Comparison of ENCODE assay signal across 23 mouse cellular contexts in genomic region chr2:128680661-128681060, GRCm38 (mm10). TPM values are rescaled to one million over a fixed set of nuclear protein-coding genes. Genes with fewer than 3 reads are reported as not detected.
DNase-seq lines count a peak whose midpoint lies in the region.
"Had no signal": no experiment of that assay in that cellular context is flagged by ENCODE, and none has a peak within 500 bp of the region (broad histone marks: within the 10 kb centered on the region; RNA-seq: fewer than 3 reads in every experiment).

No protein-coding gene starts in this region.

- H3K27me3 ChIP-seq in limb, embryonic 10.5 days (ENCODE audit: low read depth, poor library complexity, severe bottlenecking): no peaks in the 10 kb centered on the region
- H3K27me3 ChIP-seq: embryonic facial prominence, embryonic 12.5 days; heart, embryonic 12.5 days; limb, embryonic 13.5 days; liver, embryonic 13.5 days; megakaryocyte, embryonic 14.5 days; midbrain, embryonic 13.5 days; Patski had no signal

- no peaks in the 10 kb centered on the region for H3K9me3 ChIP-seq in limb, embryonic 10.5 days (replicated peaks)
- H3K9me3 ChIP-seq: embryonic facial prominence, embryonic 12.5 days; G1E; heart, embryonic 12.5 days; limb, embryonic 13.5 days; liver, embryonic 13.5 days; megakaryocyte, embryonic 14.5 days; midbrain, embryonic 13.5 days had no signal

- peaks cover 100% of the 10 kb centered on the region for H3K36me3 ChIP-seq in limb, embryonic 10.5 days

- H3K4me3 ChIP-seq in limb, embryonic 10.5 days: no peak overlapping the region
- H3K4me3 ChIP-seq: embryonic facial prominence, embryonic 12.5 days; heart, embryonic 12.5 days; limb, embryonic 13.5 days; liver, embryonic 13.5 days; megakaryocyte, embryonic 14.5 days; midbrain, embryonic 13.5 days had no signal

- peak; percentile 8 for DNase-seq in adrenal gland, postnatal 10 days
- no peak for DNase-seq in adrenal gland, postnatal 4 days (ENCODE audit: low spot score in 2 of 2)
- DNase-seq in kidney, postnatal 10 days: peak; percentile 29
- no peak for DNase-seq in kidney, adult 8-10 months
- DNase-seq in lung, postnatal 10 days: peak; percentile 73
- DNase-seq in testis, postnatal 10 days (ENCODE audit: low spot score): peak; percentile 51
- no peak for DNase-seq in natural killer cell, adult 2 months (ENCODE audit: low spot score in 2 of 2)
- no peak for DNase-seq in limb, embryonic 10.5 days (ENCODE audit: low spot score)
- DNase-seq: adrenal gland, postnatal 14 days; cerebellum, adult 11-12 months; cerebellum, adult 9-11 months; embryo, embryonic 11 days; kidney, adult 9 months; kidney, postnatal 14 days; liver, embryonic 13.5 days; thymus, postnatal 14 days had no signal

- peaks cover 4% of the 10 kb centered on the region for H3K4me1 ChIP-seq in limb, embryonic 10.5 days

- 86% methylated on average over 4 of the region's 4 CpGs for WGBS in limb, embryonic 10.5 days

- no peak overlapping the region for H3K27ac ChIP-seq in limb, embryonic 10.5 days
- H3K27ac ChIP-seq: embryonic facial prominence, embryonic 12.5 days; limb, embryonic 13.5 days; liver, embryonic 13.5 days; midbrain, embryonic 13.5 days had no signal

RNA-seq across cellular contexts. Expression of gene Anapc1, which starts 6.5 kb away (rescaled TPM):
- total RNA-seq in adrenal gland, postnatal 10 days (2021): 10 to 100 TPM; 60.5 to 85.7 TPM
- 100 to 1,000 TPM in 1 of 2 experiments, 10 to 100 TPM in 1; 96.7 to 103 TPM for total RNA-seq in adrenal gland, postnatal 4 days (2021)
- polyA plus RNA-seq in limb, embryonic 10.5 days (2016; fragmentation: Nextera tagmentation; extraction: Ambion mirVana): 85.7 and 96.3 TPM in 2 replicates

RNA-seq across cellular contexts. Expression of gene Mertk, which starts 18.1 kb away (rescaled TPM):
- total RNA-seq in adrenal gland, postnatal 10 days (2021): 10 to 100 TPM in 1 of 2 experiments, 1 to 10 TPM in 1; 10.0 to 12.9 TPM
- total RNA-seq in adrenal gland, postnatal 4 days (2021): 10 to 100 TPM; 15.5 to 16.8 TPM
- 14.5 and 22.3 TPM in 2 replicates for polyA plus RNA-seq in limb, embryonic 10.5 days (2016; fragmentation: Nextera tagmentation; extraction: Ambion mirVana)
- polyA plus RNA-seq: G1E had no signal

Comparison
In these comparisons a context has a peak if more than half of its experiments do, and no peak if none do; other contexts are left out.
1. DNase-seq: peak in adrenal gland, postnatal 10 days (single experiment), kidney, postnatal 10 days (single experiment), lung, postnatal 10 days (single experiment) and testis, postnatal 10 days (single experiment); none in adrenal gland, postnatal 4 days (0 of 2), kidney, adult 8-10 months (0 of 2), natural killer cell, adult 2 months (0 of 2) and limb, embryonic 10.5 days (single experiment).